ENCODE assay signal across 16 mouse cellular contexts in genomic region chr14:55460297-55460696, GRCm38 (mm10). TPM values are rescaled to one million over a fixed set of nuclear protein-coding genes. Genes with fewer than 3 reads are reported as not detected.
A peak's percentile ranks its signal among the peaks of the same experiment; 100 is the strongest.
DNase-seq lines count a peak whose midpoint lies in the region; ATAC-seq and TF ChIP-seq lines count a peak whose summit lies in the region.
"Had no signal": no experiment of that assay in that cellular context is flagged by ENCODE, and none has a peak within 500 bp of the region (broad histone marks: within the 10 kb centered on the region; RNA-seq: fewer than 3 reads in every experiment).

No protein-coding gene starts in this region.

- H3K9ac ChIP-seq in kidney, postnatal 0 days (ENCODE audit: low read depth, low read length): no peak overlapping the region

- H3K9me3 ChIP-seq in kidney, postnatal 0 days (replicated peaks; ENCODE audit: low read length): peaks cover 5% of the 10 kb centered on the region; the same call in 1 of the 2 replicates

- 47% methylated on average over 10 of the region's 10 CpGs for WGBS in kidney, postnatal 0 days

- peak; percentile 88 for ATAC-seq in kidney, postnatal 0 days (replicated peaks; ENCODE audit: low FRiP score, low read depth)
- ATAC-seq: CD4-positive, CD25-positive, alpha-beta regulatory T cell, adult 4 months had no signal

- DNase-seq in right cerebral cortex, adult 18-20 months: peak; percentile 57
- no peak for DNase-seq in right cerebral cortex, postnatal 10 days (ENCODE audit: low spot score in 2 of 2)
- DNase-seq in kidney, postnatal 0 days (ENCODE audit: low spot score): peak; percentile 47
- peak; percentile 21 to 63 for DNase-seq in layer of hippocampus, postnatal 14 days (ENCODE audit: low spot score in 2 of 2)
- no peak for DNase-seq in gastrocnemius, postnatal 25 days
- DNase-seq in yolk sac, embryonic 10.5 days (ENCODE audit: low spot score): no peak
- DNase-seq in spleen, postnatal 14 days (ENCODE audit: low spot score in 2 of 2): no peak
- no peak for DNase-seq in heart, adult 8-10 months (ENCODE audit: low spot score)
- DNase-seq: cerebellum, postnatal 14 days; gastrocnemius, postnatal 10 days; heart, postnatal 14 days; spleen, adult 18-20 months; thymus, postnatal 4 days had no signal

- H3K4me2 ChIP-seq in kidney, postnatal 0 days (ENCODE audit: low read length): no peak overlapping the region

- H3K4me1 ChIP-seq in kidney, postnatal 0 days (replicated peaks; ENCODE audit: insufficient read depth, low read length): peaks cover 9% of the 10 kb centered on the region; the same call in 1 of the 2 replicates
- H3K4me1 ChIP-seq: midbrain, embryonic 10.5 days had no signal

- H3K36me3 ChIP-seq in kidney, postnatal 0 days (ENCODE audit: insufficient read depth, low read length): no peaks in the 10 kb centered on the region
- H3K36me3 ChIP-seq: midbrain, embryonic 10.5 days had no signal

- H3K27me3 ChIP-seq in kidney, postnatal 0 days (ENCODE audit: insufficient read depth, low read length): no peaks in the 10 kb centered on the region

- no peak overlapping the region for H3K4me3 ChIP-seq in kidney, postnatal 0 days (replicated peaks; ENCODE audit: low read depth, low read length)
- H3K4me3 ChIP-seq: midbrain, embryonic 10.5 days had no signal

- TF ChIP-seq CTCF in kidney, postnatal 0 days (IDR thresholded peaks at IDR 0.05; ENCODE audit: low read depth): no peak

- H3K27ac ChIP-seq in kidney, postnatal 0 days: peak overlapping the region; percentile 48
- H3K27ac ChIP-seq: midbrain, embryonic 10.5 days had no signal

RNA-seq across cellular contexts. Expression of gene Dhrs4, which starts 18.3 kb away (rescaled TPM):
- 130 and 144 TPM in 2 replicates for polyA plus RNA-seq in kidney, postnatal 0 days (2015; fragmentation: Nextera tagmentation; extraction: Ambion mirVana)
- total RNA-seq in layer of hippocampus, postnatal 14 days (2021): 10 to 100 TPM; 17.0 to 21.9 TPM
- 10 to 100 TPM; 42.1 to 47.7 TPM for total RNA-seq in gastrocnemius, postnatal 25 days (2021)
- total RNA-seq in heart, adult 8-10 months (2022): 100 to 1,000 TPM; 132 to 160 (median 146) TPM

RNA-seq across cellular contexts. Expression of gene Carmil3, which starts 30.2 kb away (rescaled TPM):
- polyA plus RNA-seq in kidney, postnatal 0 days (2015; fragmentation: Nextera tagmentation; extraction: Ambion mirVana): 0.96 and 0.98 TPM in 2 replicates
- 10 to 100 TPM; 68.3 to 97.6 TPM for total RNA-seq in layer of hippocampus, postnatal 14 days (2021)
- under 1 TPM; 0.33 to 0.40 TPM for total RNA-seq in gastrocnemius, postnatal 25 days (2021)
- 1 to 10 TPM; 2.4 to 3.6 (median 2.4) TPM for total RNA-seq in heart, adult 8-10 months (2022)
- polyA plus RNA-seq: CD4-positive, CD25-positive, alpha-beta regulatory T cell, adult 4 months had no signal

RNA-seq across cellular contexts. Expression of gene Cpne6, which starts 49.9 kb away (rescaled TPM):
- polyA plus RNA-seq in kidney, postnatal 0 days (2015; fragmentation: Nextera tagmentation; extraction: Ambion mirVana): 0.19 and 0.28 TPM in 2 replicates
- total RNA-seq in layer of hippocampus, postnatal 14 days (2021): 100 to 1,000 TPM; 544 to 545 TPM
- total RNA-seq in gastrocnemius, postnatal 25 days (2021): not detected
- under 1 TPM in 1 of 4 experiments, not detected in 3; 0.12 TPM for total RNA-seq in heart, adult 8-10 months (2022)
- total RNA-seq: heart, postnatal 14 days had no signal
- polyA plus RNA-seq: CD4-positive, CD25-positive, alpha-beta regulatory T cell, adult 4 months; liver, embryonic 16.5 days had no signal

Comparison
In these comparisons a context has a peak if more than half of its experiments do, and no peak if none do; other contexts are left out.
1. DNase-seq: peak in right cerebral cortex, adult 18-20 months (single experiment), kidney, postnatal 0 days (single experiment) and layer of hippocampus, postnatal 14 days (2 of 2); none in right cerebral cortex, postnatal 10 days (0 of 2), gastrocnemius, postnatal 25 days (single experiment), yolk sac, embryonic 10.5 days (single experiment), spleen, postnatal 14 days (0 of 2) and heart, adult 8-10 months (single experiment).
2. RNA of gene Carmil3, which starts 30.2 kb away (total RNA-seq): 68.3 to 97.6 TPM in layer of hippocampus, postnatal 14 days; 2.4 to 3.6 TPM in heart, adult 8-10 months and 0.33 to 0.40 TPM in gastrocnemius, postnatal 25 days; every median in the first group is over 10 times any median in the second.
3. RNA of gene Cpne6, which starts 49.9 kb away (total RNA-seq): 544 to 545 TPM in layer of hippocampus, postnatal 14 days; 0.12 TPM in heart, adult 8-10 months and not detected in gastrocnemius, postnatal 25 days; every median in the first group is over 100 times any median in the second.